Mouse (Mus musculus) common myeloid progenitor, adult 5-6 weeks (primary cell): ENCODE results near the gene Gnb2. TPM values are rescaled to one million over a fixed set of nuclear protein-coding genes. Genes with fewer than 3 reads are reported as not detected.

Experiments
- ATAC-seq: replicated peaks from 2 replicates; pipeline ENCODE4 v1.8.0; 2016; ENCODE audit warnings: low read depth, mild to moderate bottlenecking, moderate TSS enrichment, inconsistent platforms; ENCODE audit not compliant: poor library complexity, severe bottlenecking
- total RNA-seq: library from RNA; stranded (forward); fragments of 200-1000, 187-1606 nt; gene quantifications from 2 replicates; pipeline ENCODE4 v1.2.3, GENCODE M21; 2017

The Gnb2 gene
- total RNA-seq, 1 experiment from 2014 or later: 190 TPM

DNA sequence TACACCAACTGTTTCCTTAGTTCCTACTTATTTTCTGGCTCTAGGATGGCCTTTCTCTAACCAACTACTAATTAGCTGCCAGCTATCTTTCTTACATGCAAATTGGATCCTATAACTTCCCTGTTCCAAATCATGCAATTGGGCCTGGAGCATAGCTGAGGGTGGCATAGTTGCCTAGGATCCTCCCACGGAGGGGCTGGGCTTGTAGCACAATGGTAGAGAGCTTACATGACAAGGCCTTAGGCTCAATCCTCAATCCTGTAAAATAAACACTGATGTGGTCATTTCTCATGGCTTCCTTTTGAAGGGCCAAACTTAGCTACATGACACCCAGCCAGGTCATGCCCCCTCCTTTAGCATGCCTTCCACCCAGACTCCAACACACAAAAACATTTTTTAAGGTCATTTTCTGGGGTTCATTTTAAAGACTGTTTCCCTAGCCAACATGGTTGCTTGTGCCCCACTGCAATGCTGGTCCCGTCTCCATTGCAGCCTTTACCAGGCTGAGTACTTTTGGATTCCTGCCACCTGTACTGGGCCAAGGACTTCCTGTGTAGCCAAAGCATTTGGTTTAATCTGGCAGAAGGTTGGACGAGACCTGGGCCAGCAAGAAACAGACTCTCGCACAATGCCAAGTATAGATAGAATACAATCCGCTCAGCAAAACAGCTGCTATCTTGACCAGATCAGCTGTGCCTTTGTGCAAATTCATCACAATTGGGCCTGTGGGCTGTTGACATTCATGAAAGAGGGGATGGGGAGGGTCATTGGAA lies 8.6 kb upstream of the Gnb2 start:
- ATAC-seq: 0 out of 2 replicates have a peak, but pooled peaks have one; percentile 11

GRCm38 (mm10) chr5:137540991-137541390 lies 7.7 kb upstream of the Gnb2 start:
- no peak for ATAC-seq

- ATAC-seq: no peak
Measured at GRCm38 (mm10) chr5:137539291-137539801, 6.0 kb upstream of the Gnb2 start.

- ATAC-seq: no peak
Measured at GRCm38 (mm10) chr5:137537461-137537860, 4.2 kb upstream of the Gnb2 start.

GRCm38 (mm10) chr5:137535318-137535717 lies 2.0 kb upstream of the Gnb2 start:
- ATAC-seq: no peak

- ATAC-seq: no peak
Measured at GRCm38 (mm10) chr5:137534762-137535161, 1.5 kb upstream of the Gnb2 start.

DNA sequence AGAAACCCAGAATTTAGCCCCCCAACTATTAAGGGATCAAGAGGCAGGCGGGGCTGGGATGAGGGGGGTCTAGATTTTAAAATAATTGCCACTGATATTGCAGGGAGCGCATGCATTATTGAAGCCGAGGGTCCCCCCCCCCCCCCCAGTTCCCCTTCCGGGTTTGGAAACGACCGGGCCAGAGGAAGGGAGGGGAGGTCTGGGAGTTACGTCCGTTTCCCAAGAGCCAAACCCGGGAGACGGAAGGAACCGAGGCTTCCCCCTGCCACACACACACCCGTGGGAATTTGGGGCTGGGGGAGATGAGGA lies 548 bp downstream of the Gnb2 start:
- peak; percentile 15 for ATAC-seq

- ATAC-seq: no peak
Measured at GRCm38 (mm10) chr5:137532131-137532807, 1.0 kb downstream of the Gnb2 start.

DNA sequence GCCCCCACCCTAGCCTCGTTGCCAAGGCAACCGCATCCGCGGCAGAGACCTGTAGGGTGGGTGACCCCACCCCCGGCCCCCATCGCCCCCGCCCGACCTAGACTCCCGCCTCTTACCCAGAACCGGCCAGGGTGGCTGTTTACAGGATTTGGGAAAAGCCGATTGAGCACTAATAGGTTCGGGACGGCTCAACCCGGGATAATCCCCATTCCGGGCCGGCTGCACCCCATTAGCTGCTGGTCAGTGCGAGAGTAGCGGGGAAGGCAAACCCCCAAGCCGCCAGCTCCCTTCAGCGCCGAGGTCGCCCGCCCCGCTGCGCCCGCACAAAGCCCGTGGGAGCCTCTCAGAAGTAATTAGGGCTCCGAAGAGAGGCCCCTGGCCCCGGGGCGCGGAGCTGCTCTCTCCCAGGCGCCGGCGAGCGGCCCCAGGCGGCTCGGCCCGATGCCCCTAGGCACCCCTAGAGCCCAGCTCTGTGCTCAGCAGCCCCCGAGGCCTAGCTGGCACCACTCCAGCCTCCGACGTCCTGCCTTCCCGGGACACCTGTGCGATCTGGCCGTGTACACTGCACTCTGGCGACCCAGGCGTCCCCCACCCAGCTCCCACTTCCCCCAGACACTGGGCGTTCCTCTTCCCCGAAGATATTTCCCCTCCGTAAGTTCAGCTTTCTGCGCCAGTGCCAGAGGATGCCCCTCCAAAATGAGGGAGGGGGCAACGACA lies 1.7 kb downstream of the Gnb2 start:
- no peak for ATAC-seq

- 0 out of 2 replicates have a peak, but pooled peaks have one; percentile 5 for ATAC-seq
Measured at GRCm38 (mm10) chr5:137530588-137531413, 2.5 kb downstream of the Gnb2 start.

DNA sequence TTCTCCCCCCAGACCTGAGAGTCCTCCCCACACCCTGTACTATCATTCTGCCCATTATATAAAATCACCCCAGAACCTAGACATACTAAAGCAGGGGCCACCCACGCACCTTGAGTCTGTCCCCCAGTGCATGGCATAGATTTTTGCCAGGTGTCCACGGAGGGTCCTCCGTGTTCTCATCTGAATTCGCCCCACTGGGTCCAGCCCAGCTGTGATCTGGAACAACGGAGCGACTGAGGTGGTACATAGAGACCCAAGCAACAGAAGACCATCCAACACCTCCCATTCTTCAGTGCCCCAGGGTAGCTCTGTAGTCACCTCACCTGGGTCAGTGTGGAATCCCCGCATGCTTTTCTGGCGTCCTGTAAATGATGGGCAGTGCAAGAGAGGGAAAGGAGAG lies 3.2 kb downstream of the Gnb2 start:
- no peak for ATAC-seq

DNA sequence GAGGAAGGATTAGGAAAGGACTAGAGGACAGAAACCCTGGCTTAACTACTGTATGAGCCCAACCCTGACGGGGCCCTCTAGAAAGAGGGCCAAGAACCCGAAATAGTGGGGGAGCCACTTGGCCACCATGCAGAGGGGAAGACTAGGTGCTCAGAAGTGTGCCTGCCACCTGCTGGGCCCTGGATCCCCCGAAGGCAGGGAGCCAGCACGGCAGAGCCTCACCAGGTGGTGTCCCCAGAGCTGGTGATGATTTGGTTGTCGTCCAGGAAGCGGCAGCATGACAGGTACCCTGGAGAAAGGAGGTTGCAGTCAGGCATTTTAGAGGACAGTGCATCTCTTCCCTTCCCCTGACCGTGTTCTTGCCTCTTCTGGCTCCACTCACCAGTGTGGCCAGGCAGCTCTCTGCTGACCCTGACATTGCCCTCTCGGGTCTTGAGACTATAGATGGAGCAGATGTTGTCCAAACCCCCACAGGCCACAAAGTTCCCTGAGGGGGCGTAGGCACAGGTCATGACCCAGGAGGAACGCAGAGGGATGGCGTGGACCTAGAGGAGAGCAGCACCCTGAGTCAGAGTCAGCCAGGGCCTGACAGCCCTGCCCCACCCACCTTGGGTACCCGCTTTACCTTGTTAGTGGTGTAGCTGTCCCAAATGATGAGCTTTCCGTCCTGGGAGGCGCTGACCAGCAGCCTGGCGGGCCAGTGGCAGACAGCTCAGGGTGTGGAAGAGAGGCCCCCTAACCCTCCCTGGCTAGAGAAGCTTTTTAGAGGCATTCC lies 3.9 kb downstream of the Gnb2 start:
- ATAC-seq: no peak

DNA sequence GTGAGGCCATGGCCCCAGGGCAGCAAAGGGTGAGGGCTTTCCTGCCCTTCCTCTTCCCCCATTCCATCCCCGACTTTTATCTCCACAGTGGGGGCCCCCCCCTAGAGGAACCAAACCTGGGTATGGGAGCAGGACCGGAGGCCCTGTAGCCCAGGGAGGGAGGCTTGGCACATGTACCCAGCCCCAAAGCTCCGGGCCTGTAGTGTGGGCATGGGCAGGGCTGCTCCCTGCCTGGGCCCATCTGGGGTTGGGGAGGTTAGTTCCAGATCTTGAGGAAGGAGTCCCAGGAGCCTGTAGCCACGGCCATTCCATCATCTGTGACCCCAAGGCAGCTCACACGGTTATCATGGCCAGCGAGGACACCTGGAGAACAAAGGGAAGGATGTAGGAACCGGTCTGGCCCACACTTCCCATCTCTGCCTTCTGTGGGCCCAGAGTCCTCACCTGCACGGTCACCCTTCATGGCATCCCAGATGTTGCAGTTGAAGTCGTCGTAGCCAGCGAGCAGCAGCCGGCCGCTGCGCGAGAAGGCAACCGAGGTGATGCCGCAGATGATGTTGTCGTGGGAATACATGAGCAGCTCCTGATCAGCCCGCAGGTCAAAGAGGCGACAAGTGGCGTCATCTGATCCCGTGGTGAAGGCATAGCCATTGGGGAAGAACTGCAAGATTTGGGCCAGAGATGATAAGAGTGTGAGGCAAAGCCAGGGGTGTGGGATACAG lies 4.9 kb downstream of the Gnb2 start:
- no peak for ATAC-seq

GRCm38 (mm10) chr5:137527413-137527812 lies 5.9 kb downstream of the Gnb2 start:
- no peak for ATAC-seq

GRCm38 (mm10) chr5:137526192-137526936 lies 6.9 kb downstream of the Gnb2 start:
- peak; percentile 55 for ATAC-seq

DNA sequence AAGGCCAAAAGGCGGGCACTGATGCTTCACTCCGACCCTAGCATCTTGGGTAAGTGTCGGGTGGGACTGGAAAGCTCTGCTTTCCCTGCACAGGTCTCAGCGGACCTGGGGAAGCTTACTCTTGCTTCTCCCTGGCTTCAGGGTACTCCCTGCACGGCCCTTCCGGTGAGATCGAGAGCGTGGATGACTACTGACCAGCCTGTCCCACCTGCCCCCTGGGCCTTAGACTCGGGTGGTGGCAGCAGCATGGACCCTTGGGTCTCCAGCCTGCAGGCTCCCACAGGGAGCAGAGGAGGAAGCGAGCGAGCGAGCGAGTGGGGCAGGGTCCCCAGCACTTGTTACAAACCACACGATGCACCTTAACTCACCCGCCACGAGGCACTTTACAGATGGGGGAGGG lies 7.8 kb downstream of the Gnb2 start:
- no peak for ATAC-seq

DNA sequence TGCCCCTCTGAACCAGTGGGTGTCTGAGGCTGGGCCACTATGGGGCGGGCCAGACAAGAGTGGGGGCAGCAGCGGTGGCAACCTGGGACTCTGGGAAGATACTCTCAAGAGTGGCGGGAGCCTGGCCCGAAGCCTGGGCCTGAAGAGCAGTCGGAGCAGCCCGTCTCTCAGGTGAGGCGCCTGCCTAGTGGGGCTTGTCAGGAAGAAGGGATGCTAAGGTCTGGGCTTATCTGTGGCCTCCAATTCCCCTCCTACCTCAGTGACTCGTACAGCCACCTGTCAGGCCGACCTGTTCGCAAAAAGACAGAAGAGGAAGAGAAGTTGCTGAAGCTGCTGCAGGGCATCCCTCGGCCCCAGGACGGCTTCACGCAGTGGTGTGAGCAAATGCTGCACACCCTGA lies 8.6 kb downstream of the Gnb2 start:
- no peak for ATAC-seq

GRCm38 (mm10) chr5:137524251-137524515 lies 9.1 kb downstream of the Gnb2 start:
- no peak for ATAC-seq
